Mouse (Mus musculus): ENCODE data around the gene Ano2.

Gene Ano2

DNA sequence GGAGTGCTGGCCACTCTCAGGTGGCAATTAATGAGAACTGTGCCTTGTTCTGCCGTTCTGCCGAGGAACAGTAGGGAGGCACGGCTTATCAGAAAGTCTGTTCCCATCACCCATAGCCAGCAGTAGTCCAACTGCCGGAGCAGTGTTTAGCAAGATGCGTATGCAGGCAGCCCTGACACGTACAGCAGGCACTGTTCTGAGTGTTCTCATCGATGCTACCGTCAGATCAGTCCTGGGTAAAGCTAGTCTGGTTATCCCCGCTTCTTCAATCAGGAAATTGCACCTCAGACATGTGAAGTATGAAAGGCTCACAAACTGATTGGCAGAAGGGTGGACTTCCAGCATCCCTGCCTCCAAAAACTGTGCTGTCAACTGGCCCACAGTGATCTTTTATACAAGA is 224.2 kb downstream of the Ano2 start:
- no peak for DNase-seq (ENCODE audit: low read depth)

DNA sequence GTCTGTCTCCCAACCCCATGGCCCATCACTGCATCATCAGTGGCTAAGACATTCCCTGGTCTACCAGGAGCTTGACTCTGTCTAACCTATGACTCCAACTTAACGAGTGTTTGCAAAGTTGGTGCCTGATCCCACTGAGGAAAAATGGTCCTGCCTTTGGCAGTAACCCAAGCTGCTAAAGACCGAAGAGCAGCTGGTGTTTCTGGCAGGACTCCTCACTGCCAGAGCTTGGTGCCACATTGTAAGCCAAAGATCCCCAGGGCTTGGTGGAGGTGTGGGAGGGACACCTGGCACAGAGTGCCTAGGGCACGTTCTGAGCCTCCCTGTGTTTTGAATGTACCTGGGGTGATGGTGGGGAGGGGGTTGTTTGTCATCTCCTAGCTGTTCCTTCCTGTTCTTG is 232.5 kb downstream of the Ano2 start:
- DNase-seq (ENCODE audit: low read depth), result no peak

DNA sequence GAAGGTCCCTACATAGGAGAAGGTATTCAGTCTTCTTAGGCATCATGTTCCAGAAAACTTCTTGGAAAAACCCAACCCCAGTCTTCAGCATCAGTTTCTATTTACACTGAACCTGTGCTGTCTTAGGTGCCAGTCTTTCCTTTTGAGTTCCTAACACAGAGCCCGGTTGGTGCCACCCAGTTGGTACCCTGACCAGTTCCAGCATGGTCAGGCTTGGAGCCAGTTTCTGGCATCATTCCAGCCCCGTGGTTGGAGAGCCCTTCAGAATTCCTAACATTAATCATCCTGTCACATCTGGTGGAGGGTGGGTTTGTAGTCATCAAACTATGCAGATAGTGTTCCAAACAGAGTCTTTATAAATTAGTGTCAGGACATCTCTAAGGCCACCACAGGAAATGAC is 234.8 kb downstream of the Ano2 start:
- DNase-seq (ENCODE audit: low read depth), result no peak

DNA sequence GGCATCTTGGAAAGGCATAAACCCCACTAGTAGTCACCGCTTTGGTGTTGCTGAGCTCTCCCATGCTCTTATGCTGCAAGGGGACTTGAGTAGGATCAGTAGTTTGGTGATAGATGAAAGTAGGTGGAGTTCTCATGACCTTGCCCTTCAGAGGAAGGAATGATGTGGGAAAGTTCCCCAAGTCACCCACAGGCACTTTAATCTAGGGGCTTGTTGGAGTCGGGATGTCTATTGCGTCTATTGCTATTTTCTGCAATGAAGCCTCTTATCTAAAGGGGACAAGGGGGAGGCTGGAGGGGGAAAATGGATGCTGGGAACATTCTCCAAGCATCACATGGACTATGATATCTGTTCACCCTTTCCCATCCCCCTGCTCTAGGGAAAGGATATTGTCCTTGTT is 235.6 kb downstream of the Ano2 start:
- DNase-seq (ENCODE audit: low read depth), result no peak

DNA sequence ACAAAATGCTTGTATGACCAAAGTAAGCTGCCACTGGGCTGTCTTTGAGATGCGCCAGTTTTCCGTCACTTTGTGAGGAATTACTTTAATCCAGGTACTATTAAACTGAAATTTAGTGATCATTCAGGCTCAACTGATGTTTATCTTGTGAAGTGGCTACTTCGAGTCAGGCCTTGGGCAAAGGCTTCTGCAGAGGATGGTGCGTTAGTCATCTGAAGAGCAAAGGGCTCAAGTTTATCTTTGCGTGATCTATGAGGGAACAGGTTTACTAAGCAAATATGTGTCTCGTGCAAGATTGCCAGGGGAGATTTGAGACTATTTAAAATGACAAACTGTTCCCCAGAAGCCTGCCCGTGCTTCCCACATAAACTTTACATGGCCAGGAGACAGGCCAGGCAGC is 241.7 kb downstream of the Ano2 start:
- no peak for DNase-seq (ENCODE audit: low read depth)

DNA sequence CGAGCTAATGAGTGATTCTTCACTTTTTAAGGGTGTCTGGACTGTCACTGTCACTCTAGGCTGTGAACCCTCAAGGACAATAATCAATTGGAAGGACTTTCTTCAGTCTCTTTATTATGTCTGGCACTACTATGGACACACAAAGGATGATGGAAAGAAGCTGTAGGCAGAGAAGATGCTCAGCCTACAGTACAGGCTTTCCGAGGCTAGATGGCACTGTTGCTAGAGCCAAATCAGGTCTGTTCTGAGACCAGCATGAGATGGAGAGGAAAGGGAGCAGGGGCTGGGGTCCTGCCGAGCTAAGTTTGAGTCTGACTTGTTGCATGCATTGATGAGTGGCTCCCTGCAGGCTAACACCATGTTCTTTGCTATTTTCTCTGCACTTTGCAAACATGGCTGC is 264.7 kb downstream of the Ano2 start:
- DNase-seq (ENCODE audit: low read depth), result no peak

DNA sequence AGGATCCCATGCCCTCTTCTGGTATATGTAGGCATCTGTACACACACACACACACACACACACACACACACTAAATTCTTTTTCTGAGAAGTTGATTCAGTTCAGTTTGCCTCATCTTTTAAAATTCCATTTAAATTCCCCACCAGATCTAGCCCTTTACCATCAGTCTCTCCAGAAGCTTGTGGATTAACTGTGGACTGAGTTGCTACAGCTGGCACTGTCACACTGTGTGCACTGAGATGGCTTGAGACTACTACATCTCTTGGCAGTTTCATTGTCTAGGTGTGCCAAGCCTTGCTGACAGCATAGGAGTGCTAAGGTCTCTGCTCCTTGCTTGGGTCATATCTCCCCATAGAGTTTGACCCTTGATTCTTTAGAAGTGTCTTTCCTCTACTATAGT is 283.3 kb downstream of the Ano2 start:
- no peak for DNase-seq (ENCODE audit: low read depth)

DNA sequence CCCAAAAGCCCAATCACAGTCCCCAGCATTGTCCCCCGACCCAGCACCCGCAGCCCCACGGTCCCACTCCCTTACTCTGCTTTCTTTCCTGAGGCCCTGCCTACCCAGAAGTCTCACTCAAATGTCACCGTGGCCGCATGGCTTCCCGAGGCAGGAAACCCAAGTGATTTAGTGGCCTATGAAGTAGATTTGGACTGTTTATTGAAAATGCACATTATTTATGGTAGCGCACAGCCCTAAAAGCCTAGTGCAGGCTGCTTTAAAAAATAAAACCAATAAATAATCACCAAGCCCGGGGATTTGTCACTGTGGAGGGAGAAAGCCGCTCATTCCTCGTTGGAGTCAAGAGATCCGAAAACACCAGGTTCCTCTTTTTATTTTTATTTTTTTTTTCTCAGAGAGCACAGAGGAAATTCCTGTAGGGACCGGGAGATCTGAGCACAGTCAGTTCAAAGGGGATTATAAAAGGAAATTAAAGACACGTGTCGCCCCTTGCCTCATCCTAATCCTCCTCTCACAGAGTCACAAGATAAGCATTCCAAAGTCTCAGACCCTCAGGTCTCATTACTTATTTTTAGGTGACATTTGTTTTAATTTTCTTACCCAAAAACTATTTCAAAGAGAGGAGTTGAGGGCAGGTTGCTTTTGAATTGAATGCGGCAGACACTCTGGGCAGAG is 285.7 kb downstream of the Ano2 start:
- no peak for DNase-seq (ENCODE audit: low read depth)

DNA sequence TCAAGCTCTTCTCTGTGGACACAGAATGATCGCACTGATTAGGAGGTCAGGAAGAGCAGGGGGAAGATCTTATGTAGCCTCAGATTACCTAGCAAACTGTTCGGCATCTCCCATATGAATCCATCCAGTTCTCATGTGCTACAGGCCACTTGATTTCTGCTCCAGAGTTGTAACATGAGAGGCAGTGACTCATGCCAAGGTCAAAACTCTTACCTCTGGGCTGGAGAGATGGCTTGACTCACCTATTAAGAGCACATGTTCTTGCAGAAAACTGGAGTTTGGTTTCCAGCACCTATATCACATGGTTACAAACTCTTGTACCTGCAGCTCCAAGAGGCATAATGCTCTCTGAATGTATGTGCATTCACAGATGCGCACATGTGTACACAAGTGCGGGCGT is 289.4 kb downstream of the Ano2 start:
- no peak for DNase-seq (ENCODE audit: low read depth)

DNA sequence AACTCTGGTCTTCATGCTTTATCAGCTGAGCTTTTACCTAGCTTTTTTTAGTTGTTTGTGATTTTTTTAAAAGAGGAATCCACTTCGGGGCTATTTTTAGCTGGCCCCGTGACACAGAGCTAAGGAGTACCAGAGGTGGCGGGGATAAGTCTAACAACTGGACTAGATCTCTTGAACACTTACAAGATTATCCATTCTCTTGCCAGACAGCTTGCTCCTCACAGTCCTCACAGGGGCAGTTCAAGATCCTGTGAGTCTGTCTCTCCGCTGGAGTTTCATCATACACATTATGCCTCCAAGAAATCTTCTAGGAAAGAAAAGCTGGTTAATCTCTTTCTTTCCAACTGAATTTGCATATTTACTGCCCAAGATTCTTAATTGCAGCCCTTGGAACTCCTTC is 293.8 kb downstream of the Ano2 start:
- DNase-seq (ENCODE audit: low read depth), result no peak

DNA sequence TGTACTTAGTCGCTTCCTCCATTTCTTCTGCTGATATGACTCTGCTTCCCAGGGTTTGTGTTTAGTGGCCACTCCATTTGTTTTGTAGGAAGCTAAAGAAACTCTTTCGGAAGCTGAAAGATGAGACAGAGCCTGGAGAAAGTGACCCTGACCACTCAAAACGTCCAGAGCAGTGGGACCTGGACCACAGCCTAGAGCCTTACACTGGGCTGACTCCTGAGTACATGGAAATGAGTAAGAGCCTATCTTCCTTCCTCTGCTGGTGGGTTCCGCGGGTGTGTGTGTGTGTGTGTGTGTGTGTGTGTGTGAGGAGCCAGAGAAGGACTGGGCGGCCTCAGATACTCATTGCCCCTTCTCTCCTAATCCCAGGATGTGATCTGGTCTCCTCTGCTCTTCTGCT is 302.5 kb downstream of the Ano2 start:
- no peak for DNase-seq (ENCODE audit: low read depth)

DNA sequence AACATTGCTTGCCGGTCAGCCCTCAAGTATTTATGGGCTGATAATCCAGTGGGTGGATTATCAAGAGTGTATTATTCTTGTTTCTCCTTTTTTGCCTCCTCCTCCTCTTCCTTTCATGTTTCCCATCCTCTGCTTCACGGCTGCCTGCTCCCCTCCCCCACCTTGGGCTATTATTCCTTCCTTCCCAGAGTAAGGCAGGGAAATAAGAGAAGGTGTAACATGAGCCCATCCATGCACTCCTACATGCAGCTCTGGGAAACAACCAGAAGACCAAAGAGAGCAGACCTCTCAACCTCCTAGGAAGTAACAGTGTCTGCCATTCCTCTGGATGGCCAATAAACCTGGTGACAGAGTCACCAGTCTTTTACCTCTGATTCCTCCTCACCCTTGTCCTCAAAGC is 311.6 kb downstream of the Ano2 start:
- DNase-seq (ENCODE audit: low read depth), result no peak

DNA sequence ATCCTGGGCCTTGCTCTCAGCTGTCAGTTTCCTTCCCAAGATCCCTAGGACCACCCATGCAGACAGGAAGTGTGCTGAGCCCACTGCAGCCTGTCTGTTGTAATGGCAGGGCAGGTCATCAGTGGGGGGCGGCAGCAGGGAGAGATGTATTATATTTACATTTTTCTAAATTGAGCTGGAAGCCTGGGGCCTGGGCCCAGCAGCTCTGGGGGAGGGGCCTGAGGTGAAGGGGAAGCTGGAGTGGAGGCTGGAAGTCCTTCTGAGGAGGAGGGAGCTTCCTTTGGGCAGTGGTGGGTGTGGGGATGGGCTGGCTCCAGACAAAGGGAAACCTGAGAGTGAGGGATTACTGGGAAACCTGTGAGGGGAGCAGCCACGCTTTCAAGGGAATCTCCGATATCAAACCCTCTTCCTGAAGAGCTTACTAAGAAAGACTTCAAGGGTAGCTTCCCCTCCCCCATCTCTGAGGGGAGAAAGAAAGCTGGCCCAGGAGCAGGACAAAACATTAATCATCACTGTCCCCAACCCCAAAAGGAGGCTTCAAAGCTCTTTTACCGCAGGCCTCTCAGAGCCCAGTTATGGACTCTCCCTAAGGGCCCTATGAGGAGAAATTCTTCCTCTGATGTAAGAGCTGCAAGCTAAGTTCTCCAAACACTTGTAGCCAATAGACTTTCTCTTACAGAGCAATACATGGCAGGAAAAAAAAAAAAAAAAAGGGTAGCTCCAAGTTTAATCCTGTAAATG is 313.0 kb downstream of the Ano2 start:
- DNase-seq (ENCODE audit: low read depth), result no peak

DNA sequence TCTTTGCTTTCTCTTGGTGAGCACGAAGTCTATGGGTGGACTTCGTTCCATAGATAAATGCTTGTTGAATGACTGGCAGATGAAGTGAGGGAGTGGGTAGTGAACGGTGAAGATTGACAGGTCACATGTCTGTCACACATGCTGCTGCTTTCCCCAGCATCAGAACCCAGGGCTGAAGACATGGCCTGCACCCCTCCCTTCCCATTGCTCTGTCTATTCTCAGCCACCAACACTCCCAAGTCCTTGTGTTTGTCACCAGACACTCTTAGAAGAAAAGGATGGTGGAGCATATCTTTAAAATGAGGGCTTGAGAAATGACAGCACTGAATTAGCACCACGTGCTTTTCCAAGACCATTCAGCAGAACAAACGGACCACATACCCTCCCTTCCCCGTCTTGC is 316.4 kb downstream of the Ano2 start:
- no peak for DNase-seq (ENCODE audit: low read depth)

DNA sequence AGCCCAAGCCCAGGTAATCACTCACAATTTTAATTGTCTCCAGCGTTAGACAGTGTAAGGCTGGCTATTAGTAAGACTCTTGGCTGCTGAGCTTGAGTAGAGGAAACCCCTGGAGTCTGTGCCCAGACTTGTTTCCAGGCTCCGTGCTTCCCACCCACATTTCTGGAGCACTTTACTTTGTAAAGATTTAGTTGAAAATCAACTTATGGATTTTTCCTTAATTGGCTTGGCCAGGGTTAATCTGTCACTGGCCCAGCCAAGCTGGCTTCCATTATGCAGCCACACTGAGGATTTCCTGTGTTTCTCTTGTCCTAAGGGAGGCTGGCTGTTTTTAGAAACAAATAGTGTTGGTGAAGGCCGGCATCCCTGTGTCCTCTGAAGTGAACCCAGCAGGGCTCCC is 318.9 kb downstream of the Ano2 start:
- no peak for DNase-seq (ENCODE audit: low read depth)

DNA sequence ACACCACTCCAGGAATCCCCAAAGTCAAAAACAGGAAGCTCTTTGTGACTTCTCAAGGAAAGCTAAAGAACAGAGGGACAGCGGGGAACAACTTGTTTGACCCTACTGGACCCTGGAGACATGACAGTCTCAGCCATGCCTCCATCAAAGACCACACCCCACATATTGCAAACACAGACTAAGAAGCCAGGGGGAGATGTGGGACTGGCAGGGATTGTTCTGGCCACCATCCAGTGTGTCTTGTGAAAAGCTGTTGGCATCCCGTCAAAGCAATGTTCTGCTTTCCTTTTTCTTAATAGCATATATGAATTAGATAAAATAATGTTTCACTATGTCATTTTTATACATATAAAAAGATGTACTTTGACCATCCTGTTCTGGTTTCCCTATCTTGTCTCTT is 326.8 kb downstream of the Ano2 start:
- DNase-seq (ENCODE audit: low read depth), result no peak

DNA sequence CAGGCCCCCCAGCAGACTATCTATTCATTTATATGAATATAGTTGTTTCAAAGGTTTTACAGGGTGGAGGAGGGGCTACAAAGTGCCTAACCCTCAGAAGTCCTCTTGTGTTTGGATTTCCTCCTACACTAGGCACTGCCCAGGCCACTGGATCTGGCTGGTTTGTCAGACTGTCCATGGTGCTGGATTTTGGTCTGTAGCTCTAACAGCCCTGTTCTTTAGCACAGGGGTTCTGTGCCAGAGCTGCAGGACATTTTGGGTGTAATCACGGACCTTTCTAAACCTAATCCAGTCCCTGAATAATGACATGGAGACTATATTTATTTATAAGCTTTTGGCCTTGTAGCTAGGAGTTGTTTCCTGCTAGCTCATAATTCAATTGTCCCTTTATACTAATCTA is 328.2 kb downstream of the Ano2 start:
- DNase-seq (ENCODE audit: low read depth), result no peak

DNA sequence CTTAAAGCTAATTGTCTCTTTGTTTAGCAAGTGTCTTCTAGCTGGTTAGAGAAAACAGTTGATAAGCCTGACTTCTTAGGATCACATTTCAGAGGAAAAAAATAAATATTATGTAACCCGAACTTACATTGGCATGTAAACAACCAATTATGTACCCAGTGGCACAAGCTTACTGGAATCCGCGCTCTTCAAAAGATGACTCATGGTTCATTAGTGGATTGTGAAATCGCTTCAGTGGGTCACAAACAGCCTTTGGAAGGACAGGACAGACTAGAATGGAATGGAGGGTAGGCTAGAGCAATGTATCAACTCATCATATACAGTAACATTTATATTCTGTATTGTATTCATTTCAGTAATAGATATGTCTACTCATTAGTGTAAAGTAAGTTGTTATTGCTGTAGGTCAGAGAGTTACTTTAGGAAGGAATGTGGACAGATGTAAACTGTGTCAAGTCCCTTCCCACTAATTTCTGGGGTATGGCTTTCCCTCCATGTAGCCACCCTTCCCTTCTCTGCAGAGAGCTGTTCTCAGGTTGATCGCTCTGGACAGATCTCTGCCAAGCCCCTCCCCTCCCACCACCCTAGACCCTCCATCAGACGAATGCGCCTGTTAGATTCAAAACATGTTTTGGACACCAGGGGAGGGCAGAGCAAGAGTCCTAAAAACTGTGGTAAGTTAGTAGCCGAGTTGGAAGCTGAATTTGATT is 343.6 kb downstream of the Ano2 start:
- no peak for DNase-seq (ENCODE audit: low read depth)

DNA sequence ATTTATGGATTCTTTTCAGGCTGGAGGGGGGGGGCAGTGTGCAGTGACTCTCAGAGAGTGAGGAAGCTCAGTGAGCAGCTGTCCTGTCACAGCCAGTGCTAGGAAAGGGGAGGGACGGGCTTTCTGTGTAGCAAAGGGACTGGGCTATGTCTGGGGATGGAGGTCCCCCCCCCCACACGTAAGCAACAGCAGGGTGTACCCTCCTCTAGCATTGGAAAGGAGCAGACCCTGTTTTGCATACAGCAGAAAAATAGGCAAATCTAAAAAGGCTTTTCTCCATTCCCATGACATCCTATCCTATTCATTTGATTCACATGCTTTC is 344.1 kb downstream of the Ano2 start:
- DNase-seq (ENCODE audit: low read depth), result no peak

DNA sequence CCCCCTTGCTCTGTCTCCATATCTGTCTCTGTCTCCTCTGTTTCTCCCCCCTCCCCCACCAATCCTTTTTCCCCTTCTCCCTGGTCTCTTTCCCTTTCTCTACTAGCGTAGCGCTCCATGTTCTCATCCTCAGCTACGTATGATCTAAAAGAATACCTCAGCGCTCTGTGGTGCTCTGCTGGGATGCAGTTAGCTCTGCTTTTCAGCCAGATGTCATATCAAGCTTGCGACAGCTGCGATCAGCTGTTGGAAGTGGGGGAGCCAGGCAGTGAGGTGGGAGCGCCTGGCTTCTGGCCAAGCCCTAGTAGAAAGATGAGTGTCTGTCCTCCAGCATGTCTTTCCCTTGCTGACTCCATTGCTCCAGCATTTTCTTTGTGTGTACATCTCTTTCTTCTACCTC is 344.5 kb downstream of the Ano2 start:
- DNase-seq (ENCODE audit: low read depth), result no peak

DNA sequence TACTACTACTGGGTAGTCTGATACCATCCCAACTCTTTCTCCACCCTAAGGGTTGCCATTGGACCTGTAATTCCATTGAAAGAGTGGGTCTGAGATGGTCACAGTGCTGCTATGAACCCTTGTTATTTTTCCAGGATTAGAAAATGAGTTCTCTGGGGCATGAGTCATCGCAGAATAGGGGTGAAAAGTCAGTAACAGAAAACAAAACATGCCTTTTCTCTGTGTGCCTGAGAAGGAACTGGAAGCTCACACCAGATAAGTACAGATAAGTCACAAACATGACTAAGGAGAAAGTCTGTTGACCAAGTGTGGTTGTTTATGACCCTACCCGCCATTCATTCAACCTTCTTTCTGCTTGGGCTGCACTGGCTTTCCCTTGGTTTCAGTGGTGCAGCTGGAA is 345.4 kb downstream of the Ano2 start:
- no peak for DNase-seq (ENCODE audit: low read depth)

DNA sequence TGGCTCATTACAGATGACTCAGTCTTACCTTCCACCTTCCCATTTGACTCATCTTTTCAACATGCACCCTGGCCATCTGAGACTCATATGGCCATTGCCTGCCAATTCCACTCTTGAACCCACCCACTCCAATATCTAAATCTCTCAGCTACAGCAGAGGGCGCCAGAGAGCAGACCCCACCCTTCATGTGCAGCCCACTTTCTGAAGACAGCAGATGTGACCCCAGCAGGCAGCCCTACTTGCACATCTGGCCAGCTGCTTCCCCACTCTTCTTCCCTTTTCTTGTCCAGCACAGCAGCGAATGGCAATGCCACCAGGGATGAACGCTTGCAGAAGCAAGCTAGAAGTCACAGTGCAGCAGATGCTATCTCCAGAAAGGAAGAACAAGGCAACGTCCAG is 355.7 kb downstream of the Ano2 start:
- no peak for DNase-seq (ENCODE audit: low read depth)

DNA sequence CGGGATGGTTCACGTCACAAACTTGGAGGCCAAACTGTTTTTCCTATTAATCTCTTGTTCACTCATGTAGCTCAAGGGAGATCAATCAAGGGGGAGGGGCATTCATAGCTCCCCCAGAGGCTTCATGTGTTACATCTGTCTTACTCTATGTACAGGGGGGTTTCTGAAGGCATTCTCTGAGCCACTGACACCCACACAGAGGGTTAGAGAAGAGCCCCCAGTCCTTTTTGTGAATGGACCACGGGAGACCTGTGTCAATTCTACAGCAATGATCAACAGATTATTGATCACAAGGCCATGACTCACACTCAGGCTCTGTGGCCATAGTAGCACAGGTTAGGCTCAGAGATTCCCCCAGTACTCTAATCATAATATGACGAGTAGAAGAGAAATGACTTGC is 358.0 kb downstream of the Ano2 start:
- DNase-seq (ENCODE audit: low read depth), result no peak

DNA sequence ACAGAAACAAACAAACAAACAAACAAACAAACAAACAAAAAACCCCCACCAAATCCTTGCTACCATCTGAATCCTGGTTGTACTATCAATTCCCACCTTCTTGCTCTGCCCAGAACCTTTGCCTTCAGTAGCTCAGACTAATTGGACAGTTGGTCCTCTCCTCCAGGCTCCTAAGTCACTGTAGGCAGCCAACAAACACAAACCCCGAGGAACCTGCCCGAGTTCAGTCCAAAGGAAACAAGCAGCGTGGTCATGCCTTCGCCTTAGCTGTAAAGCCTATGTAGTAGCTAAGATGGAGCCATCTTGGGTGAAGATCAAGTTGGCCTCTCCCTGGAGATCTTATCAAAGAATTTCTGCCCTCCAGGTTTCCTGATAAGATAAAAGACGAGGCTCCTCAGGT is 362.9 kb downstream of the Ano2 start:
- DNase-seq (ENCODE audit: low read depth), result no peak

All from c-Kit-positive CD71-negative TER-119-negative erythroid progenitor cells, embryonic 14.5 days (primary cell).